Mouse (Mus musculus) heart, adult 2 months (tissue): ENCODE measurements at regions not wholly inside any gene's neighbourhood (a gene's known extent, or its start where the extent isn't known, plus 50 kb on each side); places are given as distances from the start of the nearest gene placed in this dataset.
A peak's percentile ranks its signal among the peaks of the same experiment; 100 is the strongest.

ENCODE experiments used
- DNase-seq, 2 experiments: peaks; one replicate each; pipeline ENCODE4 v3.0.0; 2021
- H3K27ac ChIP-seq: fragments of 200-600 bp; 2 replicates; pipeline ENCODE4 v1.8.1; 2022
- H3K27me3 ChIP-seq: fragments of 200-500 bp; 2 replicates; pipeline ENCODE4 v1.6.1; 2012; ENCODE audit warnings: mild to moderate bottlenecking, low read length, inconsistent platforms, mixed read lengths; ENCODE audit not compliant: control insufficient read depth, insufficient read depth
- H3K36me3 ChIP-seq: fragments of 200-500 bp; 2 replicates; pipeline ENCODE4 v1.6.1; 2012; ENCODE audit warnings: low read length, inconsistent platforms; ENCODE audit not compliant: control insufficient read depth, insufficient read depth
- H3K4me1 ChIP-seq: fragments of 200-500 bp; 2 replicates; pipeline ENCODE4 v1.6.1; 2011; ENCODE audit warnings: low read length; ENCODE audit not compliant: control insufficient read depth, insufficient read depth
- H3K4me3 ChIP-seq: fragments of 200-600 bp; 2 replicates; pipeline ENCODE4 v1.8.1; 2022
- H3K79me2 ChIP-seq: fragments of 200-500 bp; replicated peaks from 2 replicates; pipeline ENCODE4 v1.6.1; 2012; ENCODE audit warnings: mild to moderate bottlenecking, inconsistent platforms, low read length, moderate library complexity, mixed read lengths; ENCODE audit not compliant: control insufficient read depth, insufficient read depth
- H3K9ac ChIP-seq: fragments of 200-500 bp; 2 replicates; pipeline ENCODE4 v1.6.1; 2012; ENCODE audit warnings: low read depth, mild to moderate bottlenecking, control low read depth, inconsistent platforms, low read length, mixed read lengths
- CTCF ChIP-seq: fragments of 200-600 bp; IDR thresholded peaks from 2 replicates; pipeline ENCODE4 v1.8.1; 2022; ENCODE audit warnings: antibody characterized with exemption, mild to moderate bottlenecking, moderate library complexity
- EP300 ChIP-seq: fragments of 200-500 bp; IDR thresholded peaks from 2 replicates; pipeline ENCODE4 v1.6.1; 2011; ENCODE audit warnings: low read depth, low read length, control low read depth; ENCODE audit not compliant: insufficient read depth
- POLR2A ChIP-seq: fragments of 200-500 bp; IDR thresholded peaks from 2 replicates; pipeline ENCODE4 v1.6.1; 2011; ENCODE audit warnings: mild to moderate bottlenecking, low read depth, low read length, control low read depth; ENCODE audit not compliant: insufficient read depth
- WGBS: fragments of 180-500 bp; shearing (Covaris S2); methylation state at CpG from one replicate; pipeline ENCODE4 v1.1.7; 2018; 5-methylcytosine and 5-hydroxymethylcytosine counted together
- intact Hi-C: fragments of 180-260 bp; cut with DNase I; formaldehyde crosslinking; loops from one replicate; pipeline ENCODE4 v1.15.1; 2025

GRCm38 (mm10) chr8:11947766-11948165 is 107.5 kb downstream of the Tex29 start:
- Histone ChIP-seq H3K9ac (no peak overlapping the region), H3K4me3 (no peak overlapping the region), H3K4me1 (no peaks in the 10 kb centered on the region), H3K27me3 (no peaks in the 10 kb centered on the region), H3K79me2 (no peaks in the 10 kb centered on the region), H3K27ac (no peak overlapping the region), H3K36me3 (no peaks in the 10 kb centered on the region)
- intact Hi-C loops, result no loop called here
- DNase-seq, result peak in 1 of 2 experiments; percentile 5
- TF ChIP-seq EP300 (no peak), POLR2A (no peak), CTCF (no peak)
- 71% methylated on average over 8 of the region's 8 CpGs for WGBS

GRCm38 (mm10) chr8:11956268-11956667 is 116.0 kb downstream of the Tex29 start:
- no peak for DNase-seq
- intact Hi-C loops, result loop anchor here (2.0 to 5.0 kb wide), 2 partner anchors 651 to 671 kb away; no protein-coding TSS in a partner anchor
- Histone ChIP-seq H3K4me3 (no peak overlapping the region), H3K79me2 (no peaks in the 10 kb centered on the region), H3K9ac (no peak overlapping the region), H3K4me1 (no peaks in the 10 kb centered on the region), H3K27me3 (no peaks in the 10 kb centered on the region; the same call in none of the 2 replicates), H3K36me3 (no peaks in the 10 kb centered on the region), H3K27ac (no peak overlapping the region)
- TF ChIP-seq POLR2A, result no peak
- no peak for TF ChIP-seq EP300
- TF ChIP-seq CTCF, result no peak
- 18% methylated on average over 7 of the region's 7 CpGs for WGBS

GRCm38 (mm10) chr8:11957046-11957783 is 116.9 kb downstream of the Tex29 start:
- no peaks in the 10 kb centered on the region; the same call in none of the 2 replicates for H3K27me3 ChIP-seq
- no peaks in the 10 kb centered on the region for H3K36me3 ChIP-seq
- intact Hi-C loops, result loop anchor here (1.0 to 5.0 kb wide), 3 partner anchors 607 to 670 kb away; no protein-coding TSS in a partner anchor
- no peak overlapping the region for H3K27ac ChIP-seq
- H3K79me2 ChIP-seq, result no peaks in the 10 kb centered on the region
- TF ChIP-seq CTCF (peak; percentile 72), EP300 (no peak)
- H3K4me3 ChIP-seq, result no peak overlapping the region
- WGBS, result 64% methylated on average over 7 of the region's 7 CpGs
- DNase-seq, result no peak
- H3K9ac ChIP-seq, result no peak overlapping the region
- H3K4me1 ChIP-seq, result no peaks in the 10 kb centered on the region

GRCm38 (mm10) chr8:11958176-11958575 is 117.9 kb downstream of the Tex29 start:
- Histone ChIP-seq H3K4me3 (no peak overlapping the region), H3K9ac (no peak overlapping the region), H3K79me2 (no peaks in the 10 kb centered on the region), H3K27ac (no peak overlapping the region), H3K36me3 (no peaks in the 10 kb centered on the region), H3K27me3 (no peaks in the 10 kb centered on the region; the same call in none of the 2 replicates), H3K4me1 (no peaks in the 10 kb centered on the region)
- no peak for TF ChIP-seq EP300
- no peak for TF ChIP-seq POLR2A
- no peak for TF ChIP-seq CTCF
- WGBS, result 48% methylated on average over 5 of the region's 5 CpGs
- intact Hi-C loops, result loop anchor here (5.0 kb wide), 1 partner anchor 669 kb away; no protein-coding TSS in a partner anchor
- no peak for DNase-seq

- H3K36me3 ChIP-seq, result no peaks in the 10 kb centered on the region
- H3K4me3 ChIP-seq, result no peak overlapping the region
- no peaks in the 10 kb centered on the region for H3K79me2 ChIP-seq
- WGBS, result 80% methylated on average over 4 of the region's 4 CpGs
- no peak overlapping the region for H3K27ac ChIP-seq
- H3K9ac ChIP-seq, result no peak overlapping the region
- TF ChIP-seq EP300 (no peak), POLR2A (no peak), CTCF (no peak)
- no peak for DNase-seq
- no peaks in the 10 kb centered on the region for H3K4me1 ChIP-seq
- H3K27me3 ChIP-seq, result no peaks in the 10 kb centered on the region; the same call in none of the 2 replicates
- intact Hi-C loops, result loop anchor here (1.0 to 5.0 kb wide), 2 partner anchors 36 to 668 kb away; no protein-coding TSS in a partner anchor
Observed at GRCm38 (mm10) chr8:11959466-11959865, 119.2 kb downstream of the Tex29 start.

- no peaks in the 10 kb centered on the region for H3K4me1 ChIP-seq
- TF ChIP-seq EP300 (no peak), CTCF (no peak)
- intact Hi-C loops, result no loop called here
- no peaks in the 10 kb centered on the region for H3K36me3 ChIP-seq
- DNase-seq, result no peak
- H3K9ac ChIP-seq, result no peak overlapping the region
- no peaks in the 10 kb centered on the region; the same call in none of the 2 replicates for H3K27me3 ChIP-seq
- no peak overlapping the region for H3K27ac ChIP-seq
- H3K79me2 ChIP-seq, result no peaks in the 10 kb centered on the region
- no peak overlapping the region for H3K4me3 ChIP-seq
- WGBS, result 79% methylated on average over 1 of the region's 1 CpGs
Observed at GRCm38 (mm10) chr8:11963575-11963974, 123.3 kb downstream of the Tex29 start.
